8 mouse cellular contexts compared by ENCODE assay signal in genomic region chr2:105674875-105675729, GRCm38 (mm10). TPM values are rescaled to one million over a fixed set of nuclear protein-coding genes. Genes with fewer than 3 reads are reported as not detected.
A peak's percentile ranks its signal among the peaks of the same experiment; 100 is the strongest.
DNase-seq lines count a peak whose midpoint lies in the region; ATAC-seq and TF ChIP-seq lines count a peak whose summit lies in the region.

No protein-coding gene starts in this region.

- no peak overlapping the region for H3K9ac ChIP-seq in intestine, embryonic 16.5 days (ENCODE audit: low read depth, low read length)
- no peak overlapping the region for H3K9ac ChIP-seq in limb, embryonic 12.5 days (replicated peaks)
- H3K9ac ChIP-seq in midbrain, embryonic 14.5 days (replicated peaks; ENCODE audit: low read length): no peak overlapping the region; the same call in 1 of the 2 replicates

- ATAC-seq in intestine, embryonic 16.5 days: peak; percentile 59
- peak; percentile 58; the same call in 1 of the 2 replicates for ATAC-seq in limb, embryonic 12.5 days (ENCODE audit: insufficient number of reproducible peaks, insufficient read depth, low FRiP score, low TSS enrichment, low read depth)
- ATAC-seq in midbrain, embryonic 14.5 days (ENCODE audit: low FRiP score, low TSS enrichment): peak; percentile 71

- H3K9me3 ChIP-seq in intestine, embryonic 16.5 days (ENCODE audit: control insufficient read depth, low read length): no peaks in the 10 kb centered on the region
- H3K9me3 ChIP-seq in limb, embryonic 12.5 days: no peaks in the 10 kb centered on the region
- no peaks in the 10 kb centered on the region for H3K9me3 ChIP-seq in midbrain, embryonic 14.5 days (ENCODE audit: control insufficient read depth, low read length)

- H3K4me2 ChIP-seq in intestine, embryonic 16.5 days (ENCODE audit: low read depth, low read length): peak overlapping the region; percentile 44
- H3K4me2 ChIP-seq in limb, embryonic 12.5 days: peak overlapping the region; percentile 66
- peak overlapping the region; percentile 54 for H3K4me2 ChIP-seq in midbrain, embryonic 14.5 days (ENCODE audit: low read length)

- no peak overlapping the region for H3K27ac ChIP-seq in intestine, embryonic 16.5 days (ENCODE audit: low read length)
- H3K27ac ChIP-seq in limb, embryonic 12.5 days: no peak overlapping the region
- H3K27ac ChIP-seq in midbrain, embryonic 14.5 days (replicated peaks; ENCODE audit: low read depth, low read length): peak overlapping the region; percentile 42

- no peaks in the 10 kb centered on the region for H3K36me3 ChIP-seq in intestine, embryonic 16.5 days (ENCODE audit: control insufficient read depth, insufficient read depth, low read length)
- H3K36me3 ChIP-seq in limb, embryonic 12.5 days: no peaks in the 10 kb centered on the region
- H3K36me3 ChIP-seq in midbrain, embryonic 14.5 days (ENCODE audit: control insufficient read depth, insufficient read depth, low read length): no peaks in the 10 kb centered on the region

- no peak for TF ChIP-seq POLR2A in lung, adult 2 months (IDR thresholded peaks at IDR 0.05; ENCODE audit: borderline replicate concordance, extremely low read depth, low read depth, low read length)

- no peak for TF ChIP-seq CTCF in lung, adult 2 months (IDR thresholded peaks at IDR 0.05; ENCODE audit: insufficient read depth, low read length)

- 3% methylated on average over 49 of the region's 49 CpGs for WGBS in lung, adult 2 months
- WGBS in intestine, embryonic 16.5 days: under 1% methylated on average over 49 of the region's 49 CpGs
- under 1% methylated on average over 49 of the region's 49 CpGs for WGBS in limb, embryonic 12.5 days
- under 1% methylated on average over 49 of the region's 49 CpGs for WGBS in midbrain, embryonic 14.5 days

- peaks cover 80% of the 10 kb centered on the region for H3K27me3 ChIP-seq in intestine, embryonic 16.5 days (replicated peaks; ENCODE audit: control insufficient read depth, insufficient read depth, low read length)
- peaks cover 99% of the 10 kb centered on the region for H3K27me3 ChIP-seq in limb, embryonic 12.5 days
- peaks cover 97% of the 10 kb centered on the region for H3K27me3 ChIP-seq in midbrain, embryonic 14.5 days (ENCODE audit: control insufficient read depth, insufficient read depth, low read length)

- DNase-seq in lung, adult 2 months: no peak
- DNase-seq in lung, postnatal 14 days: no peak
- peak; percentile 89 to 94 for DNase-seq in cerebellum, postnatal 14 days
- peak; percentile 13 for DNase-seq in gonadal fat pad, adult 2 months (ENCODE audit: low read depth)
- DNase-seq in midbrain, embryonic 14.5 days: peak; percentile 82
- DNase-seq in testis, postnatal 14 days (ENCODE audit: low spot score): peak; percentile 55

- peak overlapping the region; percentile 6 for H3K4me3 ChIP-seq in lung, adult 2 months (replicated peaks; ENCODE audit: extremely low read depth, low read depth, low read length)
- H3K4me3 ChIP-seq in intestine, embryonic 16.5 days (ENCODE audit: low read length): peak overlapping the region; percentile 35
- H3K4me3 ChIP-seq in limb, embryonic 12.5 days (replicated peaks): peak overlapping the region; percentile 31
- peak overlapping the region; percentile 35 for H3K4me3 ChIP-seq in midbrain, embryonic 14.5 days (replicated peaks; ENCODE audit: low read depth, low read length)

- H3K4me1 ChIP-seq in lung, adult 2 months (ENCODE audit: control insufficient read depth, insufficient read depth, low read length): peaks cover 13% of the 10 kb centered on the region
- peaks cover 19% of the 10 kb centered on the region for H3K4me1 ChIP-seq in intestine, embryonic 16.5 days (ENCODE audit: control insufficient read depth, insufficient read depth, low read length)
- H3K4me1 ChIP-seq in limb, embryonic 12.5 days (replicated peaks): peaks cover 27% of the 10 kb centered on the region
- peaks cover 8% of the 10 kb centered on the region for H3K4me1 ChIP-seq in midbrain, embryonic 14.5 days (ENCODE audit: control insufficient read depth, insufficient read depth, low read length)

RNA-seq across cellular contexts. Expression of gene Pax6, which starts 6.4 kb away (rescaled TPM):
- not detected in 2 replicates for polyA plus RNA-seq in lung, adult 2 months (2012; rRNA removed)
- polyA plus RNA-seq in gonadal fat pad, adult 2 months (2012; rRNA removed): not detected in 2 replicates
- 1.2 and 1.8 TPM in 2 replicates for polyA plus RNA-seq in intestine, embryonic 16.5 days (2015; fragmentation: Nextera tagmentation; extraction: Ambion mirVana)
- polyA plus RNA-seq in limb, embryonic 12.5 days (2016; fragmentation: Nextera tagmentation; extraction: Ambion mirVana): 0.49 TPM in 1 of 2 replicates, not detected in the other
- polyA plus RNA-seq in midbrain, embryonic 14.5 days (2014; fragmentation: Nextera tagmentation; extraction: Ambion mirVana): 20.7 and 22.9 TPM in 2 replicates

Comparison
In these comparisons a context has a peak if more than half of its experiments do, and no peak if none do; other contexts are left out.
1. DNase-seq: peak in cerebellum, postnatal 14 days (2 of 2), gonadal fat pad, adult 2 months (single experiment), midbrain, embryonic 14.5 days (single experiment) and testis, postnatal 14 days (single experiment); none in lung, adult 2 months (single experiment) and lung, postnatal 14 days (single experiment).
2. Peak in every context shown above with its lines, with median percentiles within 50 percentile points of each other: H3K4me3 ChIP-seq, ATAC-seq and H3K4me2 ChIP-seq.